Mouse (Mus musculus) layer of hippocampus, adult 18-20 months (tissue): ENCODE data around the gene Dnal4. TPM values are rescaled to one million over a fixed set of nuclear protein-coding genes. Genes with fewer than 3 reads are reported as not detected.
"Not testable (repeated sequence)": the region's sequence is repeated elsewhere in the genome, so short reads cannot be mapped to it uniquely, and the experiment has no call there.

ENCODE experiments used
- DNase-seq, 2 experiments: peaks; one replicate each; pipeline ENCODE4 v3.0.0; 2022; ENCODE audit warnings: low spot score in 2 of 2
- long read RNA-seq: library from polyadenylated mRNA; stranded (forward); transcript quantifications from one replicate; pipeline ENCODE4 v2.0.0, GENCODE M21; 2021
- total RNA-seq, 2 experiments: library from RNA; stranded (reverse); gene quantifications; 2 replicates each; pipeline ENCODE4 v1.2.3; 2021

Gene Dnal4
- 10 to 100 TPM; 61.7 to 68.7 TPM for total RNA-seq
- long read RNA-seq, transcript Dnal4-201 (4 exons, 1,472 nt), result major isoform, 69 of 83 reads
- long read RNA-seq, partial matches to known transcripts, result 9 of 83 reads
- long read RNA-seq, other reads (novel, unspliced or antisense), result 4 of 83 reads

DNA sequence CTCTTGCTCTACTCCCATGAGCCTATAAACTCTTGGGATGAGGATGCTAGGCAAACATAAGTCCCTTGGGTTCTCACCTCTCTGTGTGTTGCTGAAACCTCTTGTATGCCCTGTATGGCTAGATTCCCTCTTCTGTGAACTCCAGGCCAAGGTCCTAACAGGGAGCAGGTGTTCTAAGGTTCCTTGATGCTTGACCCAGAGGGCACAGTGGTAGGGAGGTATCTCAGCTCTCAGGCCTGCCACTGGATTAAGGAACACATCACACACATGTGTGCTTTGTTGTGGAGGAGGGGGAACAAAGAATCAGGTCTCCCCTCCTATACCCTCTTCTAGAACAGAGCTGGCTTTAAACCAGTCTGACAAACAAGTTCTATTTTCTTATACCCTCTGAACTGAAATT lies at the start of gene Dnal4:
Gene Dnal4 (minus strand): TSS at position 101 of the 400 bp plus-strand sequence.
- no peak for DNase-seq

DNA sequence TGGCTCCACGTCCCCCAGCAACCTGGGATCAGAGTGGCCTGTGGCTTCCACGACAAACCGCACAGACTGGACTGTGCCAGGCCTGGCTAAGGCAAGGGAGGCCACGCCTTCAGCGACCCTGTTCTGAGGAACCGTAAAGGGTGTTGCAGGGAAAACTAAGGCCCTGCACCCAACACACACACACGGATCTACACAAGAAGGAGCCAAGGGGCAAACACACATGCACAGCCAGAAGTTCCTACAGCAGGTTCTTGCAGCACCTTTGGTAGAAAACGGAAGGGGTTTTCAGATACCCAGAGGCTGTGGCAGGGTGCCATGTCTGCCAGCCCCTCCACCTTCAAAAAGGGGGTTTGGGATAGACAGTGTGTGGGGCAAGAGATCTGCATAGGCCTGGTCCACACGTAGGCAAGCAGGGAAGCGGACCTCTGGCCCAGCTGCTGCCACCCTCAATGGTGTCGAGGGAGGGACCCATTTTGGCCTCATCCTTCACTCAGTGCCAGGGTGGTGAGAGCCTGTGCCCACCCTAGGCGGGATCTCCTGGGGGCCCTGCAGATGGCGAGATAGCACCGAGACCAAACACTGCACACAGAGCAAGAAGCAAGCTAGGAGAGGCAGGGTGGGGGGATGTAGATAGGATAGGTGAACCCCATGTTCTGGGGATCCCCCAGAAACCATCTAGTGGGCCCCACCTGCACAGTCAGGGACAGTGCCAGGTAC lies 49.6 kb upstream of the Dnal4 start:
- no peak for DNase-seq

GRCm38 (mm10) chr15:79826221-79826935 lies 48.7 kb upstream of the Dnal4 start:
- DNase-seq, result no peak

DNA sequence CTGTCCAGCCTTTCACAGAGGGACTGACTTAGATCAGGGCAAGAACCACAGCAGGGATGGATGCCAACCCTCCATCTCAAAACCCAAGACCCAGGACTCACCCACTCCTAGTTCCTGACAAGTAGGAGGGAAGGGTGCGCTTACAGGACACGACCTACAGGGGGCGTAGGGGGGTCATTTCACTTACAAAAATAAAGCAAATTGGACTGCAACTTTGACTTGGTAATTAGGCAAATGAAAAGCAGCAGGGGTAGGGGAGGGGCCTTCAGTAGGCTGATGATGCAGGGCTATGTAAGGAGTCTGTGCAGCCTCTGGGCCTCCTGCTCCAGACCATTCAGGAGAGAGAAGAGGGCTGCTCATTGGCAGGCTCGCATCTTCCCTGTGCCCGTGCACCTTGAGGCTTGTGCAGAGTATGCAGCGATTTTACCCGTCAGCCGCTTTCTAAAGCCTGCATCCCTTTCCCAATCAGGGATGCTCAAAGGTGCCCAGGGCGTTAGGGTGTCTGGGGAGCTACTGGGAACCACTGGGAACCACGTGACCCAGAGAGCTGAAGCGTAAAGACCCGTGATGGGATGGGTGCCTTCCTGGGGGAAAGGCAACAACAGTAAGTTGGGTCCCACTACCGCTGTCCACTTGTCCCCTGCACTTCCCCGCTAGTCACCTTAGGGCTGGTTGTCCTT lies 47.6 kb upstream of the Dnal4 start:
- peak in 1 of 2 experiments; percentile 47 for DNase-seq

- DNase-seq, result peak in 1 of 2 experiments; percentile 51
Observed at GRCm38 (mm10) chr15:79823588-79824280, 46.1 kb upstream of the Dnal4 start.

DNA sequence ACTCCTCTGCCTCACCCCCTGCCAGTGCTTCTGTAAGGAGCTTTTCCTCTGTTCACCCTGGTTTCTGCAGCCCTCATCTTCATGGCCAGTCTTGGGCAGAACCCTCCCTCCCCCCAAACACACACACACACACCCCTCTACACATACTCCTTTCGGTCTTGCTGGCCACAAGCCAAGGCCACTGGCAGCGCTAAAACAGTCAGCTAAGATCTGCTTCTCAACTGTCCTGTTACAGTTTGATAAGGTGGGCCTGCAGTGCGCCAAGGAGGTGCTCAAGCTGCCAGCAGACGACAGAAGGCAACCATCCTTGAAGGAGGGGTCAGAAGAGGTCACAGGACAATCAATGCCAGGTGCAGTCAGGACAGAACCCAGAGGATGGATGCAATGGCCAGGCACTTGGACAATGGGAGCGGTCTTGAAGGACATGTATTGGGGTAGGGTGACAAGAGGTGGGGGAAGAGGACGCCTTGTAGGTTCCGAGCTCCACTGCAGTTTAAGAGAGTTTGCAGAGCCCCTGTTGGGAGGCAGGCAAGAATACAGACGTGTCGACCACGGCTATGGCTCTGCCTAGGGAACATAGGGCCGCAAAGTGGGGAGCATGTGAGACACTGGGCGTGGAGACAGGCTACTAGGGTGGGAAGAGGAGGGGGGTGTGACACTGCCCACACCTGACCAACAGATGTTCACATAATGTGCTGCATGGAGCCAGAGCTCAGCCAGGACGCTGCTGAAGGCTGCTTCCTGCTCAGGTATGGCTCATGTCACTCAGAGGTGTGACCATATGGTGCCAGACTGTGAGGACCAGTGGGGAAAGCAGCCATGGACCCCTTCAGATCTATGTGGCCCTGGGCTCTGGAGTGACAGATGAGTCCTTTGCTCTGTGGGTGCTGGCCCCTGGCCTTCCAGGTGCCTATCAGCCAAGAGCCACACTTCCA lies 44.9 kb upstream of the Dnal4 start:
- DNase-seq, result peak in 1 of 2 experiments; percentile 18

DNA sequence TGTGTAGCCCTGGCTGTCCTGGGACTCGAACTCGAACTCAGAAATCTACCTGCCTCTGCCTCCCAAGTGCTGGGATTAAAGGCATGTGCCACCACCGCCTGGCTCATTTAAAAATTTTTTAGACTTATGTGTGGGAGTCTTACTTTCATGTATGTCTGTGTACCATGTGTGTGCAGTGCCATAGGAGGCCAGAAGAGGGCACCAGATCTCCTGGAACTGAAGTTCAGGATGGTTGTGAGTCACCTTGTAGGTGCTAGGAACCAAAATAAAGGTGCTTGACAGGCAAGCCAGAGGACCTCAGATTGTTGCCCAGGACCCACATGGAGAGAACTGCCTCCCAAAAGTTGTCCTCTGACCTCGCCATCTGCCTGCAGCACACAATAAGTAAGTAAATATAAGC lies 40.7 kb upstream of the Dnal4 start:
- no peak for DNase-seq

DNA sequence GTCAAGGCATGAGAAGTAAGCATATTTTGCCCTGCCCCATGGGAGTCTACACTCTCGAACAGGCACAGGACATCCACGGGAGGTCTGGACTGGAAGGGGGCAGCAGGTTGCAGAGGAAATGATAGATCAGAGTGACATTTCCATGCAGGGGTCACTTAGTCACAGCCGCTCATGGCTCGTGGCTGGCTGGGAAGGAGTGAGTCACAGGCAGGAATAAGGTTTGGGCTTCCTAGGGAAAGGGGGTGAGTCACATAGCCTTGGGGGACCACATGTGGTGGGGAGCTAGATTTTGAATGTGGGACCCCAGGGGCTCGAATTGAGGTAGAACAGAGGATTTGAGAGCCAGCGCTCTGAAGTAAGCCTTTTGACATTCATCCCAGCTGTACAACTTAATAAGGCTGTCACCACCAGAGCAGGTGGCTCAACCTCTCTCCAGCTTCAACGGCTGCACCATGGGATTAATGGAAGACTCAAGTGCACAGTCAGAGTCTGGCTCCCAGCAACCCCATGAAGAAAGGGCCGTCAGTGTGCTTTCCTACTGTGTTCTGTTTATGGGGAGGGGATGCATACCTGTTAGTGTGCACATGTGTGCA lies 36.1 kb upstream of the Dnal4 start:
- DNase-seq, result no peak

GRCm38 (mm10) chr15:79812840-79813239 lies 35.2 kb upstream of the Dnal4 start:
- not testable (repeated sequence) for DNase-seq

- DNase-seq, result no peak
Observed at GRCm38 (mm10) chr15:79810997-79811396, 33.3 kb upstream of the Dnal4 start.

- DNase-seq, result peak in 1 of 2 experiments; percentile 29
Observed at GRCm38 (mm10) chr15:79810061-79810460, 32.4 kb upstream of the Dnal4 start.

- DNase-seq, result no peak
Observed at GRCm38 (mm10) chr15:79808658-79809057, 31.0 kb upstream of the Dnal4 start.

DNA sequence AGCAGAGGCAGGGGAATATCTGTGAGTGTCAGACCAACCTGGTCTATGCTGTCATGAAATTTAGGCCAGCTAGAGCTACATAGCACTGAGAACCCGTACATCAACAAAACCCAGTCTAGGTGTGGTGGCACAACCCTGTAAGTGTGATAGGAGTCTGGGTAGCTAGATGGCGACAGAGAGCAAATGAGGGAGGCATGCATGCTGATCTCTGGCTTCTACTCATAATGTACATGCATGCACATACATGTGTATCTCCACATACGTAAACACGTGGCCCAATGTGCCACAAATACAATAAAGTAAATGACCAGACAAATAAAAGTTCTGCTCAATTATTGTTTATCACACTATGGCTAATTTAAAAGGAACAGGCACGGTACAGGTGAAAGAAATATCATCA lies 30.5 kb upstream of the Dnal4 start:
- DNase-seq, result no peak

GRCm38 (mm10) chr15:79807050-79807449 lies 29.4 kb upstream of the Dnal4 start:
- DNase-seq, result no peak

GRCm38 (mm10) chr15:79805246-79805645 lies 27.6 kb upstream of the Dnal4 start:
- no peak for DNase-seq

- DNase-seq, result peak in 1 of 2 experiments; percentile 76
Observed at GRCm38 (mm10) chr15:79804352-79805071, 26.9 kb upstream of the Dnal4 start, which contains the start of gene Nptxr. Nptxr (minus strand) TSS chr15:79804766.

DNA sequence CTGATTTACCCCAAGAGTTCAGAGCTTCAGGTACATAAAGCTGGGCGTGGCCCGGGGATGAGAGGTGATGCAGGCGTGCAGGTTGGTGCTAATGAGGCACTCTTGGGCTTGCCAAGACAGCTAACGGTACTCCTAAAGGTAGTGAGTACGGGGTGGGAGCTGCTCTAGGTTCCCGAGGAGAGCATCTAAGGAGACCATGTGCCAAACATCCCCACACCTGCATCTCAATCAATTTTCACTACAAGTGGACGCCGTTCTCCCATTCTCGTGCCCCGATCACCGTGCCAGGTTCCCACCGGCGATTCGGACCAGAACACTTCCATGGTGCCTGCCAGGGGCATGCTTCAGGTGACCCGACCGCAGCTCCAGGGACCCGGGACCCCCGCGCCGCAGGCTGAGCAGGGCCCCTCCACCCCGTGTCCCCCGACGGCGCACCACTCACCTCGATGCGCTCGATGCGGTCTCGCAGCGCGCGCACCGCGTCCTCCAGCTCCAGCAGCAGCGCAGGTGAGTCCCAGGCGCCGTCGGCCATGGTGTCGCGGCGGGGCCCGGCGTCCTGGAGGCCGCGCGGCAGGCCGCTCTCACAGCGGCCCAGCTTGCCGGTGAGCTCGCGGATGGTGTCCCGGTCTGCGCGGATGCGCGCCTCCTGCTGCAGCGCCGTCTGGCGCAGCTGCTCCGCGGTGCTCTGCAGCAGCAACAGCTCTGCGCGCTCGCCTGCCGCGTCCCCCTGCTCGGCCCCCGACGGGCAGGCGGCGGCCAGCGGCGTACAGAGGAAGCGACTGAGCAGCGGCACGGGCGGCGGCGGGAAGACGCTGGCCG lies 26.1 kb upstream of the Dnal4 start:
- DNase-seq, result no peak

- DNase-seq, result no peak
Observed at GRCm38 (mm10) chr15:79802304-79802703, 24.7 kb upstream of the Dnal4 start.
